Comparison of ENCODE assay signal across 8 mouse cellular contexts in genomic region chr9:106172527-106172926, GRCm38 (mm10). TPM values are rescaled to one million over a fixed set of nuclear protein-coding genes. Genes with fewer than 3 reads are reported as not detected.
DNase-seq lines count a peak whose midpoint lies in the region; ATAC-seq and TF ChIP-seq lines count a peak whose summit lies in the region.

No protein-coding gene starts in this region.

- peak overlapping the region; percentile 92 for H3K4me3 ChIP-seq in kidney, postnatal 0 days (replicated peaks; ENCODE audit: low read depth, low read length)
- H3K4me3 ChIP-seq in embryonic facial prominence, embryonic 10.5 days: peak overlapping the region; percentile 78
- peak overlapping the region; percentile 83 for H3K4me3 ChIP-seq in hindbrain, postnatal 0 days (ENCODE audit: low read length)
- peak overlapping the region; percentile 66 for H3K4me3 ChIP-seq in midbrain, embryonic 16.5 days (ENCODE audit: low read depth, low read length)

- no peaks in the 10 kb centered on the region for H3K27me3 ChIP-seq in kidney, postnatal 0 days (ENCODE audit: insufficient read depth, low read length)
- H3K27me3 ChIP-seq in embryonic facial prominence, embryonic 10.5 days (replicated peaks; ENCODE audit: low read depth, poor library complexity, severe bottlenecking): peaks cover 7% of the 10 kb centered on the region; the same call in 1 of the 2 replicates
- no peaks in the 10 kb centered on the region for H3K27me3 ChIP-seq in hindbrain, postnatal 0 days (ENCODE audit: insufficient read depth, low read length)
- no peaks in the 10 kb centered on the region for H3K27me3 ChIP-seq in midbrain, embryonic 16.5 days (ENCODE audit: control insufficient read depth, insufficient read depth, low read depth, low read length)

- no peak for ATAC-seq in kidney, postnatal 0 days (replicated peaks; ENCODE audit: low FRiP score, low read depth)
- no peak for ATAC-seq in hindbrain, postnatal 0 days
- ATAC-seq in midbrain, embryonic 16.5 days: no peak

- H3K4me2 ChIP-seq in kidney, postnatal 0 days (ENCODE audit: low read length): peak overlapping the region; percentile 70
- peak overlapping the region; percentile 88 for H3K4me2 ChIP-seq in hindbrain, postnatal 0 days (ENCODE audit: low read depth, low read length)
- peak overlapping the region; percentile 90 for H3K4me2 ChIP-seq in midbrain, embryonic 16.5 days (ENCODE audit: low read length)

- no peaks in the 10 kb centered on the region for H3K36me3 ChIP-seq in kidney, postnatal 0 days (ENCODE audit: insufficient read depth, low read length)
- H3K36me3 ChIP-seq in embryonic facial prominence, embryonic 10.5 days (replicated peaks): peaks cover 32% of the 10 kb centered on the region
- peaks cover 6% of the 10 kb centered on the region; the same call in 1 of the 2 replicates for H3K36me3 ChIP-seq in hindbrain, postnatal 0 days (ENCODE audit: insufficient read depth, low read length)
- peaks cover 7% of the 10 kb centered on the region; the same call in 1 of the 2 replicates for H3K36me3 ChIP-seq in midbrain, embryonic 16.5 days (ENCODE audit: control insufficient read depth, insufficient read depth, low read length)

- no peak for TF ChIP-seq CTCF in kidney, postnatal 0 days (IDR thresholded peaks at IDR 0.05; ENCODE audit: low read depth)
- no peak for TF ChIP-seq CTCF in hindbrain, postnatal 0 days (IDR thresholded peaks at IDR 0.05; ENCODE audit: low read depth)

- H3K9ac ChIP-seq in kidney, postnatal 0 days (ENCODE audit: low read depth, low read length): peak overlapping the region; percentile 89; the same call in 1 of the 2 replicates
- no peak overlapping the region for H3K9ac ChIP-seq in hindbrain, postnatal 0 days (replicated peaks; ENCODE audit: low read length)
- no peak overlapping the region for H3K9ac ChIP-seq in midbrain, embryonic 16.5 days (ENCODE audit: low read depth, low read length)

- 0 out of 2 replicates have a peak overlapping the region, but pooled peaks have one; percentile 99 for H3K27ac ChIP-seq in kidney, postnatal 0 days
- no peak overlapping the region for H3K27ac ChIP-seq in embryonic facial prominence, embryonic 10.5 days (replicated peaks)
- H3K27ac ChIP-seq in hindbrain, postnatal 0 days: no peak overlapping the region
- H3K27ac ChIP-seq in midbrain, embryonic 16.5 days (ENCODE audit: low read length): no peak overlapping the region

- under 1% methylated on average over 3 of the region's 3 CpGs for WGBS in kidney, postnatal 0 days
- 57% methylated on average over 3 of the region's 3 CpGs for WGBS in embryonic facial prominence, embryonic 10.5 days
- 13% methylated on average over 3 of the region's 3 CpGs for WGBS in hindbrain, postnatal 0 days
- WGBS in midbrain, embryonic 16.5 days: 15% methylated on average over 3 of the region's 3 CpGs

- H3K4me1 ChIP-seq in kidney, postnatal 0 days (replicated peaks; ENCODE audit: insufficient read depth, low read length): peaks cover 24% of the 10 kb centered on the region; the same call in 1 of the 2 replicates
- H3K4me1 ChIP-seq in embryonic facial prominence, embryonic 10.5 days: peaks cover 37% of the 10 kb centered on the region
- H3K4me1 ChIP-seq in hindbrain, postnatal 0 days (ENCODE audit: insufficient read depth, low read length): peaks cover 19% of the 10 kb centered on the region
- peaks cover 34% of the 10 kb centered on the region for H3K4me1 ChIP-seq in midbrain, embryonic 16.5 days (ENCODE audit: control insufficient read depth, insufficient read depth, low read length)

- no peaks in the 10 kb centered on the region for H3K9me3 ChIP-seq in kidney, postnatal 0 days (replicated peaks; ENCODE audit: low read length)
- H3K9me3 ChIP-seq in embryonic facial prominence, embryonic 10.5 days: no peaks in the 10 kb centered on the region
- H3K9me3 ChIP-seq in hindbrain, postnatal 0 days (ENCODE audit: low read length): no peaks in the 10 kb centered on the region
- no peaks in the 10 kb centered on the region for H3K9me3 ChIP-seq in midbrain, embryonic 16.5 days (replicated peaks; ENCODE audit: control insufficient read depth, low read length, poor library complexity, severe bottlenecking)

- DNase-seq in kidney, postnatal 0 days (ENCODE audit: low spot score): peak; percentile 35
- DNase-seq in kidney, postnatal 10 days: no peak
- no peak for DNase-seq in embryonic facial prominence, embryonic 10.5 days (ENCODE audit: low spot score)
- no peak for DNase-seq in hindbrain, postnatal 0 days (ENCODE audit: low spot score)
- no peak for DNase-seq in yolk sac, embryonic 10.5 days (ENCODE audit: low spot score)
- DNase-seq in MN1 (ENCODE audit: low spot score): no peak
- DNase-seq in ovary, postnatal 36 days (ENCODE audit: low spot score): no peak

RNA-seq across cellular contexts. Expression of gene Wdr82, which starts 1.8 kb away (rescaled TPM):
- 16.9 and 18.5 TPM in 2 replicates for polyA plus RNA-seq in kidney, postnatal 0 days (2015; fragmentation: Nextera tagmentation; extraction: Ambion mirVana)
- polyA plus RNA-seq in embryonic facial prominence, embryonic 10.5 days (2016; fragmentation: Nextera tagmentation; extraction: Ambion mirVana): 28.4 and 28.8 TPM in 2 replicates
- total RNA-seq in hindbrain, postnatal 0 days (2014; rRNA removed): 240 and 243 TPM in 2 replicates
- polyA plus RNA-seq in hindbrain, postnatal 0 days (2015; fragmentation: Nextera tagmentation; extraction: Ambion mirVana): 29.1 and 32.6 TPM in 2 replicates
- polyA plus RNA-seq in midbrain, embryonic 16.5 days (2015; fragmentation: Nextera tagmentation; extraction: Ambion mirVana): 35.5 and 35.9 TPM in 2 replicates

RNA-seq across cellular contexts. Expression of gene Glyctk, which starts 14.6 kb away (rescaled TPM):
- 11.5 and 14.4 TPM in 2 replicates for polyA plus RNA-seq in kidney, postnatal 0 days (2015; fragmentation: Nextera tagmentation; extraction: Ambion mirVana)
- 2.4 and 2.9 TPM in 2 replicates for polyA plus RNA-seq in embryonic facial prominence, embryonic 10.5 days (2016; fragmentation: Nextera tagmentation; extraction: Ambion mirVana)
- total RNA-seq in hindbrain, postnatal 0 days (2014; rRNA removed): 1.3 and 1.8 TPM in 2 replicates
- 1.2 and 1.7 TPM in 2 replicates for polyA plus RNA-seq in hindbrain, postnatal 0 days (2015; fragmentation: Nextera tagmentation; extraction: Ambion mirVana)
- 3.5 and 3.9 TPM in 2 replicates for polyA plus RNA-seq in midbrain, embryonic 16.5 days (2015; fragmentation: Nextera tagmentation; extraction: Ambion mirVana)

RNA-seq across cellular contexts. Expression of gene Ppm1m, which starts 27.0 kb away (rescaled TPM):
- polyA plus RNA-seq in kidney, postnatal 0 days (2015; fragmentation: Nextera tagmentation; extraction: Ambion mirVana): 33.2 and 35.5 TPM in 2 replicates
- 50.2 and 54.1 TPM in 2 replicates for polyA plus RNA-seq in embryonic facial prominence, embryonic 10.5 days (2016; fragmentation: Nextera tagmentation; extraction: Ambion mirVana)
- 19.0 and 23.3 TPM in 2 replicates for total RNA-seq in hindbrain, postnatal 0 days (2014; rRNA removed)
- 18.5 and 21.2 TPM in 2 replicates for polyA plus RNA-seq in hindbrain, postnatal 0 days (2015; fragmentation: Nextera tagmentation; extraction: Ambion mirVana)
- polyA plus RNA-seq in midbrain, embryonic 16.5 days (2015; fragmentation: Nextera tagmentation; extraction: Ambion mirVana): 16.6 and 16.7 TPM in 2 replicates

RNA-seq across cellular contexts. Expression of gene Twf2, which starts 30.4 kb away (rescaled TPM):
- polyA plus RNA-seq in kidney, postnatal 0 days (2015; fragmentation: Nextera tagmentation; extraction: Ambion mirVana): 44.0 and 51.1 TPM in 2 replicates
- 69.5 and 74.7 TPM in 2 replicates for polyA plus RNA-seq in embryonic facial prominence, embryonic 10.5 days (2016; fragmentation: Nextera tagmentation; extraction: Ambion mirVana)
- 57.4 and 72.6 TPM in 2 replicates for total RNA-seq in hindbrain, postnatal 0 days (2014; rRNA removed)
- polyA plus RNA-seq in hindbrain, postnatal 0 days (2015; fragmentation: Nextera tagmentation; extraction: Ambion mirVana): 42.0 and 43.9 TPM in 2 replicates
- polyA plus RNA-seq in midbrain, embryonic 16.5 days (2015; fragmentation: Nextera tagmentation; extraction: Ambion mirVana): 49.5 and 52.1 TPM in 2 replicates

RNA-seq across cellular contexts. Expression of gene Tlr9, which starts 49.9 kb away (rescaled TPM):
- polyA plus RNA-seq in kidney, postnatal 0 days (2015; fragmentation: Nextera tagmentation; extraction: Ambion mirVana): 0.06 and 0.07 TPM in 2 replicates
- polyA plus RNA-seq in embryonic facial prominence, embryonic 10.5 days (2016; fragmentation: Nextera tagmentation; extraction: Ambion mirVana): not detected in 2 replicates
- total RNA-seq in hindbrain, postnatal 0 days (2014; rRNA removed): 0.36 and 0.37 TPM in 2 replicates
- polyA plus RNA-seq in hindbrain, postnatal 0 days (2015; fragmentation: Nextera tagmentation; extraction: Ambion mirVana): 0.09 and 0.11 TPM in 2 replicates
- polyA plus RNA-seq in midbrain, embryonic 16.5 days (2015; fragmentation: Nextera tagmentation; extraction: Ambion mirVana): not detected in 2 replicates
